Mouse (Mus musculus) midbrain, embryonic 12.5 days (tissue): ENCODE data around the gene Olfr157. TPM values are rescaled to one million over a fixed set of nuclear protein-coding genes. Genes with fewer than 3 reads are reported as not detected.

Experiments
- ATAC-seq: fragments of 200-750 bp; cut with Nextera tagmentation; 2 replicates; pipeline ENCODE4 v1.8.0; 2017; ENCODE audit warnings: low read depth, moderate TSS enrichment, moderate library complexity; ENCODE audit not compliant: low FRiP score
- H3K27ac ChIP-seq: fragments of 300-500 bp; sonication (generic); replicated peaks from 2 replicates; pipeline ENCODE4 v1.5.1; 2016; ENCODE audit warnings: mild to moderate bottlenecking
- H3K27me3 ChIP-seq: fragments of 300-500 bp; sonication (generic); 2 replicates; pipeline ENCODE4 v1.6.1; 2016; ENCODE audit warnings: mild to moderate bottlenecking
- H3K36me3 ChIP-seq: fragments of 300-500 bp; sonication (generic); 2 replicates; pipeline ENCODE4 v1.6.1; 2016
- H3K4me1 ChIP-seq: fragments of 300-500 bp; sonication (generic); 2 replicates; pipeline ENCODE4 v1.6.1; 2016
- H3K4me2 ChIP-seq: fragments of 300-500 bp; sonication (generic); replicated peaks from 2 replicates; pipeline ENCODE4 v1.6.1; 2016; ENCODE audit warnings: mild to moderate bottlenecking, moderate library complexity
- H3K4me3 ChIP-seq: fragments of 300-500 bp; sonication (generic); 2 replicates; pipeline ENCODE4 v1.5.1; 2016; ENCODE audit warnings: mild to moderate bottlenecking
- H3K9ac ChIP-seq: fragments of 300-500 bp; sonication (generic); replicated peaks from 2 replicates; pipeline ENCODE4 v1.6.1; 2016; ENCODE audit warnings: mild to moderate bottlenecking, moderate library complexity
- H3K9me3 ChIP-seq: fragments of 300-500 bp; sonication (generic); 2 replicates; pipeline ENCODE4 v1.6.1; 2016; ENCODE audit warnings: mild to moderate bottlenecking
- WGBS: fragments of 180-500 bp; shearing (Covaris S2); methylation state at CpG from one replicate; pipeline ENCODE4 v1.1.7; 2016; 5-methylcytosine and 5-hydroxymethylcytosine counted together
- polyA plus RNA-seq: library from polyadenylated mRNA; unstranded; fragments of >200 nt; fragmentation: Nextera tagmentation; extraction: Ambion mirVana; gene quantifications from 2 replicates; pipeline ENCODE4 v1.2.1, GENCODE M21; 2016

Gene Olfr157
- not detected in 2 replicates for polyA plus RNA-seq

GRCm38 (mm10) chr4:43840101-43840500, at the start of gene Olfr157:
TSS of gene Olfr157 (minus strand) at chr4:43840201.
- no peaks in the 10 kb centered on the region for H3K9me3 ChIP-seq
- no peaks in the 10 kb centered on the region for H3K36me3 ChIP-seq
- H3K4me1 ChIP-seq: no peaks in the 10 kb centered on the region
- H3K27ac ChIP-seq: no peak within 1 kb of the TSS
- no peaks in the 10 kb centered on the region for H3K27me3 ChIP-seq
- ATAC-seq: no peak
- H3K4me3 ChIP-seq: no peak within 1 kb of the TSS
- no peak within 1 kb of the TSS for H3K4me2 ChIP-seq
- no peak within 1 kb of the TSS for H3K9ac ChIP-seq
- 53% methylated on average over 1 of the region's 1 CpGs for WGBS

DNA sequence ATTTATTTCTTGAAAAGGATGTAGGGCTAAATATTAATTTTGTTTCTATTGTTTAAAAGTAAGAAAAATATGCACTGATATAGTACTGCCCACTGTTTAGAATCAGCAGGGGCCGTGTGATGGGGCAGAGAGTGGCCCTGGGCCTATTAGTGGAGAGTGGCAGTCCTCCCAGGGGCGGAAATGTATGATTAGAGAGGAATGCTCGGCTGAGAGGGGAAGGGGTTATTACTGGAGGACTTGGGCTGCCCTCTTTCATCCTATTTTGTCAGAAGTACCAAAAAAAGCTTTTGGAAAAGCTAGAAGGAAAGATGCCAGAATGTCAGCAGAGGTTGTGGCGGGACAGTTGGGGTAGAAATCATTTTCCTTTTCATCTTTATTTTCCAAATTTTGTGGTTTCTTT, 44.2 kb upstream of the Olfr157 start:
- no peak for ATAC-seq
- 39% methylated on average over 4 of the region's 4 CpGs for WGBS
- Histone ChIP-seq H3K4me2 (no peak overlapping the region), H3K27me3 (no peaks in the 10 kb centered on the region), H3K36me3 (no peaks in the 10 kb centered on the region), H3K27ac (no peak overlapping the region), H3K9me3 (no peaks in the 10 kb centered on the region), H3K4me3 (no peak overlapping the region), H3K4me1 (peaks cover 20% of the 10 kb centered on the region), H3K9ac (no peak overlapping the region)

DNA sequence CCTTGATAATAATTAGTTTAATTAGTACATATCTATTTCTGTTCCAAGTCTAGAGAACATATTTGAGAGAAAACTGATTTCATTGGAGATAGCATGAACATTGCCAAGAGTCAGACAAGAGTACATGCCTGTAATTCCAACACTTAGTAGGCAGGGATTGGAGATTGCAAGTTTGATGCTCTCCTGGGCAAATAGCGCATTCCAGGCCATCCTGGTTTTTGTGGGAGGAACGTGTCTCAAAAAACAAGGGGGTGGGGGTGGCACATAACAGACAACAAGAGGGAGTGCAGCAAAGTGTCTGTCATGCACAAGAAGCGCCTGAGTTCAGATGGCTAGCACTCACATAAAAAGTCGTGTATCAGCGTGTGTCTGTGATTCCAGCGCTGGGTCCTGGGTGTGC, 39.6 kb upstream of the Olfr157 start:
- H3K4me2 ChIP-seq: no peak overlapping the region
- peaks cover 32% of the 10 kb centered on the region for H3K4me1 ChIP-seq
- no peak for ATAC-seq
- no peak overlapping the region for H3K27ac ChIP-seq
- H3K9ac ChIP-seq: no peak overlapping the region
- H3K27me3 ChIP-seq: no peaks in the 10 kb centered on the region
- no peaks in the 10 kb centered on the region for H3K36me3 ChIP-seq
- no peaks in the 10 kb centered on the region for H3K9me3 ChIP-seq
- 78% methylated on average over 6 of the region's 6 CpGs for WGBS
- no peak overlapping the region for H3K4me3 ChIP-seq

DNA sequence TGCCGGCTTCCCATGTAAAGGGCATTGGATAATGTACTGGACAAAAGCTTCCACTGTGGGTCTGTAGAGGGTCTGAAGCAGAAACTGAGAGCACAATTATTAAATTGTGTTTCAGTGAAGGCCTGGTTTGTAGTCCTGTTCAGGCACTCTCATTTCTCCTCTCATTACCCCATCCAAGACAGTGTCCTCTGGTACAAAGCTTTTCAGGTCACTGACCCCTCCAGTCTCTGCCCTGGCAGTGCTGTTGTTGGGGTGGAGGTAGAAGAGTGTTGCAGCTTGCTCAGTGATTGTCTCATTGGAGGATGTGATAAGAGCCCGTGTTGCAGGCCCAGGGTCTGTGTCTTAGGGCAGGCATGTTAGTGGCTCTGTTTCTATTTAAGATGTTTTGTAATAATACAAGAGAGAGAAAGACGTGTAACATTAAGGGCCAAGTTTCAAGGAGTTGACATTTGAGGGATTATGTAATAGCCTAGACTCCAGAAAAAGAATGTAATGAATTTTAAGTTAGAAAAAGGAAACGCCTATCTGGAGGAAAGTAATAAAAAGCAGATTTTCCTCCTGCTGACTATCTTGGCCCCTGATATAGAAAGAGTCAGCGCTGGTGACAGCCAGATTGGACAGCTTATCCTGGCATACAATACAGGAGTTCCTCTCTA, 38.2 kb upstream of the Olfr157 start:
- no peaks in the 10 kb centered on the region for H3K9me3 ChIP-seq
- no peaks in the 10 kb centered on the region for H3K36me3 ChIP-seq
- H3K9ac ChIP-seq: 0 out of 2 replicates have a peak overlapping the region, but pooled peaks have one; percentile 11
- no peak for ATAC-seq
- WGBS: 23% methylated on average over 5 of the region's 5 CpGs
- H3K4me2 ChIP-seq: peak overlapping the region; percentile 12
- peaks cover 22% of the 10 kb centered on the region for H3K4me1 ChIP-seq
- H3K27me3 ChIP-seq: 0 out of 2 replicates have a peak, but pooled peaks cover 1% of the 10 kb centered on the region
- no peak overlapping the region for H3K4me3 ChIP-seq
- H3K27ac ChIP-seq: peak overlapping the region; percentile 27; the same call in 1 of the 2 replicates

DNA sequence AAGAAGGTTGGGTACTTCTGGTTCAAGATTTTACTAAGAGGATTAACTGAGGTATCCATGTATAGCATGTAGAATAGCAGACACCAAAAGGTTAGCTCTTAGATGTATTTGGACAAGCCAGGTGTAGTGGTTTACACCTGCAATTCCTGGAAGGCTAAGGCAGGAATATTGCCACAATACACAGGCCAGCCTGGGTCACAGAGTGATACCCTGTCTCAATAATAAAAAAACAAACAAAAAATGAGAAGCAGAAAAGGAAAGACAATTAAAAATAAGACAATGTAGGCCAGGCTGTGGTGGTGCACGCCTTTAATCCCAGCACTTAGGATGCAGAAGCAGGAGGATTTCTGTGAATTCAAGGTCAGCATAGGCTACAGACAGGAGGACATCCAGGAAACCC, 37.2 kb upstream of the Olfr157 start:
- ATAC-seq: no peak

DNA sequence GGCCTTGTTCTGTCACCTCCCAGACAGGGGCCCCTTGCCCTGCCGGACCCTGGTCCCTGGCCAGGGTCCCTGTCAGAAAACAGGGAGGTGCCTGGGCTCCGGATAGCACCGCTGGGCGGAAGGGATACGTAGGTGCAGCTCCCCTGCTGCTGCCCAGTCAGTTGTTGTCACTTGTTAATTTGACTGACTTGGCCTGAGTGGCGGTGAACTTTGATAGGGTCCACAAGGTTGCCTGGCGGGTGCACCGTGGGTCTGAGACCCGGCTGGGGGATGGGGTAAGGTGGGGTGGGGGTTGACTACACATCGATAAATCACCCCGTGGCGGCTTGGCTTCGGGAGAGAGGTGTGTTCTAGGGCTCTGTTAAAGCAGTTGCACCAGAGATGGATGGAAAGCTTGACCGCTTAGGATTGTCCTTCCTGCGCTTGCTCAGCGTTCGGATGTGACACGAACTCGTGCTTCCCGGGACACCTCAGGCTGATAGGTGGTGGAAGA, 36.0 kb upstream of the Olfr157 start:
- peak overlapping the region; percentile 86 for H3K9ac ChIP-seq
- under 1% methylated on average over 20 of the region's 20 CpGs for WGBS
- H3K4me3 ChIP-seq: peak overlapping the region; percentile 94
- peak; percentile 58; the same call in 1 of the 2 replicates for ATAC-seq
- peak overlapping the region; percentile 95 for H3K4me2 ChIP-seq
- no peaks in the 10 kb centered on the region for H3K36me3 ChIP-seq
- H3K27me3 ChIP-seq: 0 out of 2 replicates have a peak, but pooled peaks cover 3% of the 10 kb centered on the region
- peaks cover 22% of the 10 kb centered on the region for H3K4me1 ChIP-seq
- H3K27ac ChIP-seq: peak overlapping the region; percentile 74; the same call in 1 of the 2 replicates
- no peaks in the 10 kb centered on the region for H3K9me3 ChIP-seq

More for the DNA sequence above, 37.2 kb upstream of the Olfr157 start:
- no peaks in the 10 kb centered on the region for H3K9me3 ChIP-seq
- 0 out of 2 replicates have a peak, but pooled peaks cover 3% of the 10 kb centered on the region for H3K27me3 ChIP-seq
- H3K4me3 ChIP-seq: no peak overlapping the region
- H3K9ac ChIP-seq: no peak overlapping the region
- H3K27ac ChIP-seq: no peak overlapping the region
- no peak overlapping the region for H3K4me2 ChIP-seq
- 91% methylated on average over 1 of the region's 1 CpGs for WGBS
- no peaks in the 10 kb centered on the region for H3K36me3 ChIP-seq
- H3K4me1 ChIP-seq: peaks cover 22% of the 10 kb centered on the region

- Histone ChIP-seq H3K27me3 (0 out of 2 replicates have a peak, but pooled peaks cover 3% of the 10 kb centered on the region), H3K36me3 (no peaks in the 10 kb centered on the region), H3K4me1 (peaks cover 22% of the 10 kb centered on the region), H3K9me3 (no peaks in the 10 kb centered on the region), H3K4me3 (peak within 1 kb of the TSS; percentile 94), H3K27ac (peak within 1 kb of the TSS; percentile 74), H3K4me2 (peak within 1 kb of the TSS; percentile 95), H3K9ac (peak within 1 kb of the TSS; percentile 86)
- WGBS: under 1% methylated on average over 59 of the region's 73 CpGs
- ATAC-seq: peak; percentile 97
These were observed 35.3 kb upstream of the Olfr157 start, which contains the start of gene Reck for GRCm38 (mm10) chr4:43875160-43875918. TSS of gene Reck (plus strand) at chr4:43875530.

DNA sequence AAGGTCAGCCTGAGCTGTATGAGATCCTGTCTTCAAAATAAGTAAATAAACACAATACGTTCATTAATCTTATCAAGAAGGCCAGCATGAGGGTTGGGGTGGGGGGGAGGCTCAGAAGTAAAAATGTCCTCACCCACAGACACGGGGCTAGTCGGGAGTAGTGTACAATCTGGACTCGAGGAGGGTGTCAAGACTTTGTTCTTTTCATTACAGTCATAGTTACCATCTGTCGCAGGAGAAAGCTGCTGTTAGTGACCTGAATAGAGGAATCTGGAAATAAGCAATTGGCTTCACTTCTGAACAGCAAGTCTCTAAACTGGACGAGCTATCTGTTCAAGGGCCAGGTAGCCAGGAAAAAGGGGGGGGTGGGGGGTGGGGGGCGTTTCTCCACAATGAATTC, 34.5 kb upstream of the Olfr157 start:
- WGBS: 50% methylated on average over 7 of the region's 7 CpGs
- Histone ChIP-seq H3K27ac (peak overlapping the region; percentile 60; the same call in 1 of the 2 replicates), H3K9me3 (no peaks in the 10 kb centered on the region)

GRCm38 (mm10) chr4:43869821-43870220, 29.8 kb upstream of the Olfr157 start:
- H3K4me2 ChIP-seq: no peak overlapping the region
- peaks cover 2% of the 10 kb centered on the region; the same call in 1 of the 2 replicates for H3K4me1 ChIP-seq
- H3K27me3 ChIP-seq: 0 out of 2 replicates have a peak, but pooled peaks cover 3% of the 10 kb centered on the region
- ATAC-seq: no peak
- H3K27ac ChIP-seq: no peak overlapping the region
- H3K9ac ChIP-seq: no peak overlapping the region
- H3K4me3 ChIP-seq: no peak overlapping the region
- no peaks in the 10 kb centered on the region for H3K9me3 ChIP-seq
- 94% methylated on average over 10 of the region's 10 CpGs for WGBS
- no peaks in the 10 kb centered on the region for H3K36me3 ChIP-seq

More for the DNA sequence above, 34.5 kb upstream of the Olfr157 start:
- Histone ChIP-seq H3K4me1 (peaks cover 22% of the 10 kb centered on the region), H3K4me2 (peak overlapping the region; percentile 95), H3K9ac (peak overlapping the region; percentile 86; the same call in 1 of the 2 replicates), H3K36me3 (no peaks in the 10 kb centered on the region), H3K4me3 (peak overlapping the region; percentile 94; the same call in 1 of the 2 replicates), H3K27me3 (0 out of 2 replicates have a peak, but pooled peaks cover 3% of the 10 kb centered on the region)
- no peak for ATAC-seq

DNA sequence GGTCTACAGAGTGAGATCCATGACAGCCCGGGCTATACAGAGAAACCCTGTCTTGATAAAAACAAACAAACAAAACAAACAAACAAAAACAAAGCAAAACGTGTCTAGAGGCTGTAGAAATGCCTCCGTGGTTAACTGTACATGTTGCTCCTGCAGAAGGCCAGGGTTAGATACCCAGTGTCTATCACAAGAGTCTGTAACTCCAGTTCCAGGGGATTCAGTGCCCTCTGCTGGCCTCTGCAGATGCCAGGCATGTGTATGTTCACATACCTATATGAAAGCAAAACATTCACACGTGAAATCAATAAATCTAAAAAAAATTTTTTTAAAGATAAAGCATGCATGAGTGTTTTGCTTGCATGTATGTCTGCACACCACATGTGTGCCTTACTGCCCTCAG, 23.3 kb upstream of the Olfr157 start:
- H3K4me3 ChIP-seq: no peak overlapping the region
- no peak for ATAC-seq
- H3K27me3 ChIP-seq: peaks cover 5% of the 10 kb centered on the region; the same call in 1 of the 2 replicates
- H3K36me3 ChIP-seq: no peaks in the 10 kb centered on the region
- 75% methylated on average over 4 of the region's 4 CpGs for WGBS
- H3K27ac ChIP-seq: no peak overlapping the region
- no peak overlapping the region for H3K4me2 ChIP-seq
- H3K9ac ChIP-seq: no peak overlapping the region
- H3K9me3 ChIP-seq: no peaks in the 10 kb centered on the region
- no peaks in the 10 kb centered on the region for H3K4me1 ChIP-seq

GRCm38 (mm10) chr4:43860744-43861519, 20.9 kb upstream of the Olfr157 start:
- 15% methylated on average over 14 of the region's 14 CpGs for WGBS
- no peaks in the 10 kb centered on the region for H3K4me1 ChIP-seq
- H3K27me3 ChIP-seq: peaks cover 5% of the 10 kb centered on the region; the same call in 1 of the 2 replicates
- no peak overlapping the region for H3K27ac ChIP-seq
- no peaks in the 10 kb centered on the region for H3K9me3 ChIP-seq
- H3K9ac ChIP-seq: no peak overlapping the region
- H3K36me3 ChIP-seq: no peaks in the 10 kb centered on the region
- ATAC-seq: no peak
- H3K4me3 ChIP-seq: no peak overlapping the region
- H3K4me2 ChIP-seq: no peak overlapping the region
